Mouse (Mus musculus): ENCODE data around the gene Klk7.

- TF ChIP-seq CTCF (conservative IDR thresholded peaks at IDR 0.05; ENCODE audit: low read length) (no peak), NANOG (IDR thresholded peaks at IDR 0.05; ENCODE audit: borderline replicate concordance, low read length) (no peak), POU5F1 (IDR thresholded peaks at IDR 0.05; ENCODE audit: borderline replicate concordance, low read length) (no peak)
Measured at GRCm38 (mm10) chr7:43776506-43776905, 34.6 kb upstream of the Klk7 start.
